In genomic region chr12:84417605-84417922, GRCm38 (mm10) we compare ENCODE assay signal across 8 mouse cellular contexts. TPM values are rescaled to one million over a fixed set of nuclear protein-coding genes. Genes with fewer than 3 reads are reported as not detected.
DNase-seq lines count a peak whose midpoint lies in the region; ATAC-seq and TF ChIP-seq lines count a peak whose summit lies in the region.

No protein-coding gene starts in this region.

- H3K4me1 ChIP-seq in embryonic facial prominence, embryonic 12.5 days: no peaks in the 10 kb centered on the region
- no peaks in the 10 kb centered on the region; the same call in 1 of the 2 replicates for H3K4me1 ChIP-seq in hindbrain, postnatal 0 days (ENCODE audit: insufficient read depth, low read length)
- no peaks in the 10 kb centered on the region for H3K4me1 ChIP-seq in midbrain, postnatal 0 days (ENCODE audit: insufficient read depth, low read length)

- no peaks in the 10 kb centered on the region for H3K9me3 ChIP-seq in embryonic facial prominence, embryonic 12.5 days
- H3K9me3 ChIP-seq in hindbrain, postnatal 0 days (ENCODE audit: low read length): no peaks in the 10 kb centered on the region
- no peaks in the 10 kb centered on the region for H3K9me3 ChIP-seq in midbrain, postnatal 0 days (ENCODE audit: low read length)

- WGBS in embryonic facial prominence, embryonic 12.5 days: 35% methylated on average over 18 of the region's 18 CpGs
- WGBS in hindbrain, postnatal 0 days: 38% methylated on average over 18 of the region's 18 CpGs
- 38% methylated on average over 18 of the region's 18 CpGs for WGBS in midbrain, postnatal 0 days

- no peaks in the 10 kb centered on the region; the same call in 1 of the 2 replicates for H3K27me3 ChIP-seq in embryonic facial prominence, embryonic 12.5 days
- H3K27me3 ChIP-seq in hindbrain, postnatal 0 days (ENCODE audit: insufficient read depth, low read length): no peaks in the 10 kb centered on the region
- no peaks in the 10 kb centered on the region for H3K27me3 ChIP-seq in midbrain, postnatal 0 days (ENCODE audit: insufficient read depth, low read length)

- TF ChIP-seq CTCF in layer of hippocampus, adult 2 months (conservative IDR thresholded peaks at IDR 0.05): no peak
- TF ChIP-seq CTCF in hindbrain, postnatal 0 days (IDR thresholded peaks at IDR 0.05; ENCODE audit: low read depth): no peak
- TF ChIP-seq CTCF in midbrain, postnatal 0 days (IDR thresholded peaks at IDR 0.05): no peak

- peak overlapping the region; percentile 81 for H3K27ac ChIP-seq in layer of hippocampus, adult 2 months
- 0 out of 2 replicates have a peak overlapping the region, but pooled peaks have one; percentile 24 for H3K27ac ChIP-seq in embryonic facial prominence, embryonic 12.5 days
- H3K27ac ChIP-seq in hindbrain, postnatal 0 days: peak overlapping the region; percentile 71
- H3K27ac ChIP-seq in midbrain, postnatal 0 days (ENCODE audit: low read depth, low read length): peak overlapping the region; percentile 76

- H3K9ac ChIP-seq in embryonic facial prominence, embryonic 12.5 days: peak overlapping the region; percentile 56
- H3K9ac ChIP-seq in hindbrain, postnatal 0 days (replicated peaks; ENCODE audit: low read length): peak overlapping the region; percentile 49
- peak overlapping the region; percentile 60 for H3K9ac ChIP-seq in midbrain, postnatal 0 days (replicated peaks; ENCODE audit: low read length, poor library complexity, severe bottlenecking)

- H3K4me2 ChIP-seq in embryonic facial prominence, embryonic 12.5 days (replicated peaks): peak overlapping the region; percentile 60
- H3K4me2 ChIP-seq in hindbrain, postnatal 0 days (ENCODE audit: low read depth, low read length): peak overlapping the region; percentile 66
- H3K4me2 ChIP-seq in midbrain, postnatal 0 days (ENCODE audit: low read depth, low read length, poor library complexity, severe bottlenecking): peak overlapping the region; percentile 76

- no peaks in the 10 kb centered on the region for H3K36me3 ChIP-seq in embryonic facial prominence, embryonic 12.5 days
- H3K36me3 ChIP-seq in hindbrain, postnatal 0 days (ENCODE audit: insufficient read depth, low read length): no peaks in the 10 kb centered on the region
- H3K36me3 ChIP-seq in midbrain, postnatal 0 days (ENCODE audit: insufficient read depth, low read length): no peaks in the 10 kb centered on the region

- peak overlapping the region; percentile 79 for H3K4me3 ChIP-seq in layer of hippocampus, adult 2 months
- H3K4me3 ChIP-seq in embryonic facial prominence, embryonic 12.5 days: peak overlapping the region; percentile 47
- H3K4me3 ChIP-seq in hindbrain, postnatal 0 days (ENCODE audit: low read length): peak overlapping the region; percentile 54
- H3K4me3 ChIP-seq in midbrain, postnatal 0 days (ENCODE audit: low read depth, low read length): peak overlapping the region; percentile 55

- ATAC-seq in embryonic facial prominence, embryonic 12.5 days (ENCODE audit: insufficient number of reproducible peaks, insufficient read depth, low FRiP score, low TSS enrichment): no peak
- ATAC-seq in hindbrain, postnatal 0 days: 0 out of 2 replicates have a peak, but pooled peaks have one; percentile 16
- peak; percentile 13; the same call in 1 of the 2 replicates for ATAC-seq in midbrain, postnatal 0 days (ENCODE audit: low FRiP score)
- ATAC-seq in granulocyte monocyte progenitor cell, adult 5-6 weeks (replicated peaks; ENCODE audit: poor library complexity, severe bottlenecking): no peak

- DNase-seq in layer of hippocampus, adult 2 months (ENCODE audit: low spot score in 2 of 2): no peak
- no peak for DNase-seq in layer of hippocampus, postnatal 36 days
- no peak for DNase-seq in hindbrain, postnatal 0 days (ENCODE audit: low spot score)
- DNase-seq in midbrain, postnatal 0 days (ENCODE audit: low spot score): no peak
- DNase-seq in urinary bladder, adult 18-20 months (ENCODE audit: low spot score in 2 of 2): no peak
- no peak for DNase-seq in right cerebral cortex, adult 18-20 months

RNA-seq across cellular contexts. Expression of gene Rnf113a2, which starts 0.6 kb away (rescaled TPM):
- total RNA-seq in layer of hippocampus, adult 2 months (2021): 10 to 100 TPM; 13.8 to 15.9 TPM
- total RNA-seq in layer of hippocampus, postnatal 36 days (2021): 10 to 100 TPM; 13.9 to 14.9 TPM
- polyA plus RNA-seq in embryonic facial prominence, embryonic 12.5 days (2016; fragmentation: Nextera tagmentation; extraction: Ambion mirVana): 29.4 and 31.2 TPM in 2 replicates
- total RNA-seq in hindbrain, postnatal 0 days (2014; rRNA removed): 3.2 and 7.4 TPM in 2 replicates
- 20.1 and 21.3 TPM in 2 replicates for polyA plus RNA-seq in hindbrain, postnatal 0 days (2015; fragmentation: Nextera tagmentation; extraction: Ambion mirVana)
- 8.8 and 11.7 TPM in 2 replicates for total RNA-seq in midbrain, postnatal 0 days (2014; rRNA removed)
- polyA plus RNA-seq in midbrain, postnatal 0 days (2015; fragmentation: Nextera tagmentation; extraction: Ambion mirVana): 18.4 and 19.1 TPM in 2 replicates
- 26.0 and 28.1 TPM in 2 replicates for total RNA-seq in granulocyte monocyte progenitor cell, adult 5-6 weeks (2014; fragmentation: Nextera tagmentation)
- total RNA-seq in granulocyte monocyte progenitor cell, adult 5-6 weeks (2017): 32.4 and 37.8 TPM in 2 replicates

RNA-seq across cellular contexts. Expression of gene Bbof1, which starts 8.7 kb away (rescaled TPM):
- total RNA-seq in layer of hippocampus, adult 2 months (2021): 1 to 10 TPM; 8.7 to 9.9 TPM
- total RNA-seq in layer of hippocampus, postnatal 36 days (2021): 10 to 100 TPM; 12.4 to 12.5 TPM
- polyA plus RNA-seq in embryonic facial prominence, embryonic 12.5 days (2016; fragmentation: Nextera tagmentation; extraction: Ambion mirVana): 1.5 and 2.3 TPM in 2 replicates
- 2.2 and 2.4 TPM in 2 replicates for total RNA-seq in hindbrain, postnatal 0 days (2014; rRNA removed)
- polyA plus RNA-seq in hindbrain, postnatal 0 days (2015; fragmentation: Nextera tagmentation; extraction: Ambion mirVana): 2.1 and 2.3 TPM in 2 replicates
- total RNA-seq in midbrain, postnatal 0 days (2014; rRNA removed): 1.3 and 2.1 TPM in 2 replicates
- polyA plus RNA-seq in midbrain, postnatal 0 days (2015; fragmentation: Nextera tagmentation; extraction: Ambion mirVana): 2.4 and 3.2 TPM in 2 replicates
- total RNA-seq in granulocyte monocyte progenitor cell, adult 5-6 weeks (2014; fragmentation: Nextera tagmentation): 3.4 TPM in 1 of 2 replicates, not detected in the other
- 1.8 and 5.4 TPM in 2 replicates for total RNA-seq in granulocyte monocyte progenitor cell, adult 5-6 weeks (2017)

RNA-seq across cellular contexts. Expression of gene Entpd5, which starts 8.7 kb away (rescaled TPM):
- total RNA-seq in layer of hippocampus, adult 2 months (2021): 10 to 100 TPM; 22.5 to 24.8 TPM
- total RNA-seq in layer of hippocampus, postnatal 36 days (2021): 10 to 100 TPM; 22.9 to 25.2 TPM
- polyA plus RNA-seq in embryonic facial prominence, embryonic 12.5 days (2016; fragmentation: Nextera tagmentation; extraction: Ambion mirVana): 10.4 and 11.4 TPM in 2 replicates
- 15.6 and 20.8 TPM in 2 replicates for total RNA-seq in hindbrain, postnatal 0 days (2014; rRNA removed)
- polyA plus RNA-seq in hindbrain, postnatal 0 days (2015; fragmentation: Nextera tagmentation; extraction: Ambion mirVana): 13.2 and 13.4 TPM in 2 replicates
- total RNA-seq in midbrain, postnatal 0 days (2014; rRNA removed): 15.6 and 15.9 TPM in 2 replicates
- 12.4 and 14.1 TPM in 2 replicates for polyA plus RNA-seq in midbrain, postnatal 0 days (2015; fragmentation: Nextera tagmentation; extraction: Ambion mirVana)
- total RNA-seq in granulocyte monocyte progenitor cell, adult 5-6 weeks (2014; fragmentation: Nextera tagmentation): 20.8 and 34.2 TPM in 2 replicates
- 14.0 and 30.8 TPM in 2 replicates for total RNA-seq in granulocyte monocyte progenitor cell, adult 5-6 weeks (2017)

RNA-seq across cellular contexts. Expression of gene Aldh6a1, which starts 33.2 kb away (rescaled TPM):
- total RNA-seq in layer of hippocampus, adult 2 months (2021): 10 to 100 TPM; 48.4 to 48.7 TPM
- 10 to 100 TPM; 45.7 to 45.8 TPM for total RNA-seq in layer of hippocampus, postnatal 36 days (2021)
- polyA plus RNA-seq in embryonic facial prominence, embryonic 12.5 days (2016; fragmentation: Nextera tagmentation; extraction: Ambion mirVana): 32.1 and 35.2 TPM in 2 replicates
- total RNA-seq in hindbrain, postnatal 0 days (2014; rRNA removed): 37.5 and 47.2 TPM in 2 replicates
- polyA plus RNA-seq in hindbrain, postnatal 0 days (2015; fragmentation: Nextera tagmentation; extraction: Ambion mirVana): 46.5 and 52.1 TPM in 2 replicates
- total RNA-seq in midbrain, postnatal 0 days (2014; rRNA removed): 41.3 and 45.4 TPM in 2 replicates
- polyA plus RNA-seq in midbrain, postnatal 0 days (2015; fragmentation: Nextera tagmentation; extraction: Ambion mirVana): 37.4 and 40.1 TPM in 2 replicates
- total RNA-seq in granulocyte monocyte progenitor cell, adult 5-6 weeks (2014; fragmentation: Nextera tagmentation): 10.4 and 13.2 TPM in 2 replicates
- 8.0 and 10.9 TPM in 2 replicates for total RNA-seq in granulocyte monocyte progenitor cell, adult 5-6 weeks (2017)

RNA-seq across cellular contexts. Expression of gene Lin52, which starts 33.7 kb away (rescaled TPM):
- 10 to 100 TPM; 24.6 to 25.7 TPM for total RNA-seq in layer of hippocampus, adult 2 months (2021)
- 10 to 100 TPM; 22.6 to 24.1 TPM for total RNA-seq in layer of hippocampus, postnatal 36 days (2021)
- 29.8 and 30.9 TPM in 2 replicates for polyA plus RNA-seq in embryonic facial prominence, embryonic 12.5 days (2016; fragmentation: Nextera tagmentation; extraction: Ambion mirVana)
- 23.1 and 23.5 TPM in 2 replicates for total RNA-seq in hindbrain, postnatal 0 days (2014; rRNA removed)
- polyA plus RNA-seq in hindbrain, postnatal 0 days (2015; fragmentation: Nextera tagmentation; extraction: Ambion mirVana): 20.4 and 25.2 TPM in 2 replicates
- 33.4 and 67.8 TPM in 2 replicates for total RNA-seq in midbrain, postnatal 0 days (2014; rRNA removed)
- polyA plus RNA-seq in midbrain, postnatal 0 days (2015; fragmentation: Nextera tagmentation; extraction: Ambion mirVana): 22.8 and 26.7 TPM in 2 replicates
- total RNA-seq in granulocyte monocyte progenitor cell, adult 5-6 weeks (2014; fragmentation: Nextera tagmentation): 13.3 and 19.3 TPM in 2 replicates
- total RNA-seq in granulocyte monocyte progenitor cell, adult 5-6 weeks (2017): 11.1 and 24.3 TPM in 2 replicates

Comparison
In these comparisons a context has a peak if more than half of its experiments do, and no peak if none do; other contexts are left out.
1. H3K27ac ChIP-seq: peak in every context shown above with its lines; median percentile 81 in layer of hippocampus, adult 2 months; 76 in midbrain, postnatal 0 days; 71 in hindbrain, postnatal 0 days; 24 in embryonic facial prominence, embryonic 12.5 days.
2. ATAC-seq: peak in hindbrain, postnatal 0 days (single experiment) and midbrain, postnatal 0 days (single experiment); none in embryonic facial prominence, embryonic 12.5 days (single experiment) and granulocyte monocyte progenitor cell, adult 5-6 weeks (single experiment).
3. Peak in every context shown above with its lines, with median percentiles within 50 percentile points of each other: H3K4me3 ChIP-seq, H3K4me2 ChIP-seq and H3K9ac ChIP-seq.